Mouse (Mus musculus): ENCODE results near the gene Grin2c.

Grin2c gene

DNA sequence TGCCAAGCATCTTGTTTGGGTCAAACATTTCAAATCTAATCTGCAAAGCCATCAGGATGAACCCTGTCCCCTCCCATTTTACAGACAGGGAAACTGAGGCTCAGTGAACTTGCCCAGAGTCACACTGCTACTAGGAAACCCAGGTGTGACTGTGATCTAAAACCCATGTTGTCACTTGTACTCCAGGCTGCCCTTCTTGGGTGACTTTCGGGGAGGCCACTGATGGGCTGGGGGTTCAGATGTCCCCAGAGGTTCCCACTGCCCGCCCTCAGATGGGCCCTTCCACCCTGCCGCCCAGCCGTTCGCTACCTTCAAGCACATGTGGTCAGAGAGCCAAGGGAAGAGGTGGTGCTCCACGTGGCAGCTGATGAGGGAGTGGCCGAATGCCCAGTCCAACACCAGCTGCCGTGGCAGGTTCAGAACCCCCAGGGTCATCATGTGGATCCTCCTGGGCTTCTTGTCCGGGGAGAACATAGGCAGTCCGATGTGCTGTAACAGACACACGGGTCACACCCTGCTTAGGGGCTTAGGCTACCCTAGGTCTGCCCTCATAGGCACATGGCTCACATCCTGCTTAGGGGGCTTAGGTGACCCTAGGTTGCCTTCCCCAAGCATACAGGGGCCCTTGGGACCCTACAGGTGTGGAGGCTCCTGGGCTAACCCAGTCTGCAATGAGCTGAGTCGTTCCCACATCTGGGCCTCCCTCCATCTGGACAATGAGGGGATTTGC lies 17.0 kb upstream of the Grin2c start:
- DNase-seq (ENCODE audit: low read depth, low spot score): no peak

DNA sequence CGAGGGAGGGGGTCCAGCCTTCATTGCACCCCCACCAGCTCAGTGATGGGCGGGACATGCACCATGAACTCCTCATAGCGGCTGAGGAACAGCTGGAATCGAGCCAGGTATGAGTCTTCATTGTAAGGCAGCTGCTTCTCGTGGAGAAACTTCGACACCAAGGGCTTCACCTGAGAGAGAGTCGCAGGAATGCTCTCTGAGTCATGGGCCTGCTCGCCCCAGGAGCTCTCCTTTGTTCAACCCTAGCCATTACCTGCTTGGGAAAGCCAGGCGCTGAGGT lies 16.4 kb upstream of the Grin2c start:
- DNase-seq (ENCODE audit: low read depth, low spot score): no peak

DNA sequence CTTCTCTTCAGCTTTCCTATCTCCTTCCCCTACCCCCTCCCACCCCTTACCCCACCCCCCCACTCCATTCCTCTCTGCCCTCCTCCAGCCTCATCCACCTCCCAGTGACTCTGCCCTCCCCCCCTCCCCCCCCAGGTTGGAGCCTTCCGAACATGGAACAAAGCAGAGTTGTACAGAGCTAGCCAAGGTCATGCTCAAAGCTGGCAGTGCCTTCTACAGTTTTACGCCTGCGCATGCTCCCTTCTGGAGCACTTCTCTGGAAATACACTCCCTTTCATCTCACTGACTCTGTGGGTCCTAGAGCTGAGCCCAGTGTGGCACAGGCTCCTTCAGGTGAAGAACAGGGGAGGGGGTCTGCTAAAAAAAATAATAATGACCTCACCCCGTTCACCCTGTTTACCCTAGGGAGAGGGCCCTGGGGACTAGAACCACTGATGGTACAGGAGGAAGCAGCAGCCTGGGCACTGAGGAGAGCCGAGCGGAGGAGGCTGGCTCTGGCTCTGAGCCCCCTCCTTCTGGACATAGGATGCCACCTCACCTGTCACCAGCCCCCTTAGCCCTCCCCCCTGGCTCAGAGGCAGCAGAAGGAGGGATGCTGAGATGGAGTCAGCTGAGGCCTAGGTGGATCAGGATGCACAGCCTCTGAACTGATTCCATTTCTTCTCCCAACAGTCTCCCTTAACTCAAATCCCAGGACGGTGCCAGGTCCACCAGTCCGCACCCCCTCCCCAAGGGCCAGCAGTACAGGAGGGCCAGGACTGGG lies 15.9 kb upstream of the Grin2c start:
- peak; percentile 92 for DNase-seq (ENCODE audit: low read depth, low spot score)

DNA sequence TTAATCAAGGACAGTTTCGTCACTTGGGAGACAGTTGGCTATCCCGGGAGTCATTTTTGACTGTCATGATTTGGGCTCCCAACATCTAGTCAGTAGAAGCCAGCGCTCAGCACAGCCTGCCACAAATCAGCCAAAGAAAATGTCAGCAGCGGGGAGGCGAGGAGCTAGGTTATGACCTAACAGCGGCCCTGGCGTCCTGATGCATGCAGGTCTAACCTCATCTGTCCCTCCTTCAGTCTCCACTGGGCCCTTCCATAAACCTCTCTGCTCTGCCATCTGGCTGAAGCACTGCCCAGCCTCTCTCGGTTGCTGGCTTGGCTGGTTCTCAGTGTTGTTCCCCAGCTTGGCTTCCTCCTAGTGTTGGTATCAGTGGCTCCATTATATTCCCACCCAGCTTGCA lies 15.3 kb upstream of the Grin2c start:
- no peak for DNase-seq (ENCODE audit: low read depth, low spot score)

DNA sequence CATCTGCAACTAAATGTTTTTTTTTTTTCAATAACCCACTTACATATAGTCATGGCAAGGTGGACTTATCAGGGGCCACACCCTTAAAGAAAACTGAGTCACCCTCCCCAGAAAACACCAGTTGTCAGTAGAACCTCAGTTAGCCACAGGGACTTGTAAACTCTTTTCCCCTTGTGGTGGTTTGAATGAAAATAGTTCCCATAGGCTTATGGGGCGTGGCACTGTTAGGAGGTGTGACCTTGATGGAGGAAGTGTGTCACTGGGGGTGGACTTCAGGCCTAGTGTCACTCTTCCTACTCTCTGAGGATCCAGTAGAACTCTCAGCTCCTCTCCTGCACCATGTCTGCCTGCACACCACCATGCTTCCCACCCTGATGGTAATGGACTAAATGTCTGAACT lies 12.7 kb upstream of the Grin2c start:
- DNase-seq (ENCODE audit: low read depth, low spot score): no peak

DNA sequence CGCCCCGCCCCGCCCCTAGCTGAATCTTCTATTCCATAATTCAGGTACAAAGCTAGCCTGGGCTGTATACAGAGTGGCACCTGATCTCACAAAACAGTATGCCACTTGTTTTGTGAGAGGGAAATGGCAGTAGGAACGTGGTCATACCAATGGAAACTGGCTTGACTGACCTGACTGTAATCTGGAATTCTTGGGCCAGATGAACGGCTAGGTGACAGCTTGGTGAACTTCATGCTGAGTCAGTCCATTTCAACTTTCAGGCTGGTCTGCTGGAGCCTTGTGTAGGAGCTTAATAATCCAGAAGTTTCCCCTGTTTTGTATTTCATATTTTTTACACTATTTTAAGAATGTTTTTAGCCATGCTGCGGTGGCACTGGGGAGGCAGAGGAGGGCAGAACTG lies 11.1 kb upstream of the Grin2c start:
- no peak for DNase-seq (ENCODE audit: low read depth, low spot score)

DNA sequence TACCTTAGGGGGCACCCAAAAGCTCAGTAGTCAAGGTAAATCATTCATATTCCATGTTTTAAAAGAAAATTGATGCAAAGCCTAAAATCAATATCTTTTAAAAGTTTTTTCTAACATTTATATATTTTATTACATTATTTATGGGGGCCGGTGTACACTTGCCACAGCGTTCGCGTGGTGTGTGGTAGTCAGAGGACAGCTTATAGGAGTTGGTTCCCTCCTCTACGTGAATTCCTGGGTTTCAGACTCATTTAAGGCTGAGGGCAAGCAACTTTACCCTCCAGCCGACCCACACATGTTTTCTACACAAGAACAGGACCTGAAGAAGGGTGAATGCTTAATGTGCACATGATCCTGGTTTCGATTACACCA lies 10.5 kb upstream of the Grin2c start:
- no peak for DNase-seq (ENCODE audit: low read depth, low spot score)

DNA sequence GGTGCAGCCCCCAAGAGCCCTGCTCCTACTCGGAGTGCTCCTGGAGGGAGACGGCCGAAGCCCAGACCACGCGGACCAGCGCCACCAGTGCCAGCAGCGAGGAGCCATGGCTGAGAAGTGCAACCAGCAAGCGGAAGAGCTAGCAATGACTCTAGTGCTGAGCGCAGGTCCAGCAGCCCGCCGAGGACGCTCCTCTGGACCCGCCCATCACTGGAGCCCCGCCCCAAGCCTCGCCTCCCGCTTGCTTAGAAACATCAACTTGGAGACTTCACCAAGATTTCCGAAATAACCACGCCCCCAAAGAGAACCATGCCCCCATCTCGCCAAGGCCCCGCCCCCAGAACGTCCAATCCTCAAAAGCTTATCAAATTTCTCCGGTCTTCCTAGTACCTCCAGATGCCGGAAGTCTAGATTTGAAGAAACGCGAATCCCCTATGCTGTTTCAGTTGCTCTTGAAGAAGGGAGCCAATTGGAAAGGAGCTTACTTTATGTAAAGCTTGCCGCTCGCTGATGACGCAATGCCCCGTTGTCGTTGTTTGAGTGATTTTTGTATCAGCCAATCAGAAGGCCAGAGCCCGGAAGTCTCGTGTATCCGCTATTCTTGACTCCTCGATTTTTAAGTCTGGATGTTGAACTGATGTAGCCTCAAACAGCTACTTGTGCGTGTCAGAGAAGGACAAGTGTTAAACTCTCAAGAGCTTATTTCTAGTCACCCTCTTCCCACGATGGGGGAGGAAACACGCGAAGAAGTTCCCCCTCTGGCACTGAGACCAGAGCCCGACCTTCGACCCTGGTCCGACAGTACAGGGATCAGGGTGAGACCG lies 9.9 kb upstream of the Grin2c start, which contains the start of gene Fdxr:
TSS of gene Fdxr (minus strand) at position 271 of the 824 bp plus-strand sequence.
- peak; percentile 100 for DNase-seq (ENCODE audit: low read depth, low spot score)

DNA sequence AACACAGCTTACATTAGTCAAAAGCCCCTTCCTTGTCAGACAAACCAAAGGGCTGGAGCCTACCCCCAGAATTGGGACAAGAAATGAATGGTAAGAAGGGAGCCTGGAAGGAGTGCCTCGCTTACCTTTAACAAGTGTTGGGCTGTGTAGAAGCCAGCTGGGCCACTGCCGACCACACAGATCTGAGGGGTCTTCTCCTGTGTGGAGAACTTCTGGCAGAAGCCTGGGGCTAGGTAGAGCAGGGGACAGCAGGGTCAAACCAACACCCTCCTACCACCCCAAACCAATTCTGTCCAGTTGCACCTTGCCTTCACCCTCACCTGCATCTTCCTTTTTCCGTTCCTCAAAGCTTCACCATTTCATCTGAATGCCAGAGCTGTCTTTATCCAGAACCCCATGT lies 8.9 kb upstream of the Grin2c start:
- no peak for DNase-seq (ENCODE audit: low read depth, low spot score)

DNA sequence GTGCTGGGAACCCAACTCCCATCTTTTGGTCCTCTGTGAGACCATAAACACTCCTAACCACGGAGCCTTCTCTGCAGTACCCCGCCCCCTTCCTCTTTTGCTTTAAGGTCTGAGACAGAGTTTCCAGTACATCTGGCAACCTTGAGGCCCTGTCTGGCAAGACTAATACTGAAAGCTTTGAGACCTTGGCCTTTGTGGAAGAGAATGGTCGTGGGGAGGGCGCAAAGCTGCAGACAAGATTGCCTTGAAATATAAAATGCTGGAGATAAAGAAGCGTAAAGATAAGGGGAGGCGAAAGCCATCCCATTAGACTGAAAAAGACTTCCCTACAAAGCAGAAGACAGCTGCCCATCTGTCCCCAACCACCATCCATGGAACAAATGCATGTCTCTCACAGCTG lies 8.5 kb upstream of the Grin2c start:
- no peak for DNase-seq (ENCODE audit: low read depth, low spot score)

DNA sequence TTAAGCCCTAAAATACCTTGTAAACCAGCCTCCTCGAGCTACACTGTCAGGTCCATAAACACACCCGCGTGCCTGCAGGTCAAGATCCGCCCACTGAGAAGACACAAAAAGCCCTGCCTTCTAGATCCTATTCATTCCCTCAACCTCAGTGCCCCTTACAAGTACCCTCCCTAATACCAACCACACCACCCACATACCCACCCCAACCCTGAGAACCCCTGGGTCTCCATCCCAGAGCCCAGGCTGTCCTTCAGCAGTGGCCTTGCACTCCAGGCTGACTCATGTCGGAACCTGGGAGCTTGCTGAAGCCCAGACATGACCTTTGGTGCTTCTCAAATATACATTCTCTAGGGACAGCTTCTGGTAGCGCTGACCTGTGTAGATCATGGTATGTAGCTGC lies 7.7 kb upstream of the Grin2c start:
- no peak for DNase-seq (ENCODE audit: low read depth, low spot score)

DNA sequence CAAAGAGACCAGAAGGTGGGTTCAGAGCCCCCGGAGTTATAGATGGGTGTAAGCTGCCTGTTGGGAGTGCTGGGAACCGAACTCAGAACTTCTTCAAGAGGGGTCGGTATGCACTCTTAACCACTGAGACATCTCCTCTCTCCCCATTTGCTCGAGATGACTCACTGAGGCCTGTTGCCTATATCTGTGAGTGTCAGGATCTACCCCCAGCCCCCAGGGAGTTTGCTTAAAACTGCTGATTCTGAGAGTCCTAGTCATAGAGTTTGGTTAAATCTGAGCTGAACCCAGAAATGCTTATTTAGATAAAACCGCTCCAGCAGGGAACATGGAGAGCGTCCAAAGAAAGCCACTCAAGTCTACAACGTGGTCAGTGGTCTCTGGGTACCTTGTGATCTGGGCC lies 7.1 kb upstream of the Grin2c start:
- DNase-seq (ENCODE audit: low read depth, low spot score): no peak

DNA sequence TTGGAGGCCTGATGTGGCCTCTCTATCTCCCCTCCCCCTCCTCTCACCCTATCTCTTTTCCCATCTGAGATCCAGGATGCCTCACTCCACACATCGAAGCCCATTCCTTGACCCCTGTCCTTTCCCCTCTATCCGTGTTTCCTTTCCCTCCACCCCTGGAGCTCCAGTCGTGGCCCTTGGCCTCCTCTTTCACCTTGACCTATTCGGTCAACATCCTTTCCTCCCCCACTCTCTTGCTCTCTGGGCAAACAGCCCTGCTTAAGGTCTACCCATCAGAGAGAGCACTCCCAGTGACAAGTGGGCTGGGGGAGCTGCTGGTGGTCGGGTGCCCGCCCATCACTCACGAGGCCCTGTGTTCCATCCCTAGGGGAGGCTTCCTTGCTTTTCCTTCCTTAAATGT lies 6.7 kb upstream of the Grin2c start:
- no peak for DNase-seq (ENCODE audit: low read depth, low spot score)

DNA sequence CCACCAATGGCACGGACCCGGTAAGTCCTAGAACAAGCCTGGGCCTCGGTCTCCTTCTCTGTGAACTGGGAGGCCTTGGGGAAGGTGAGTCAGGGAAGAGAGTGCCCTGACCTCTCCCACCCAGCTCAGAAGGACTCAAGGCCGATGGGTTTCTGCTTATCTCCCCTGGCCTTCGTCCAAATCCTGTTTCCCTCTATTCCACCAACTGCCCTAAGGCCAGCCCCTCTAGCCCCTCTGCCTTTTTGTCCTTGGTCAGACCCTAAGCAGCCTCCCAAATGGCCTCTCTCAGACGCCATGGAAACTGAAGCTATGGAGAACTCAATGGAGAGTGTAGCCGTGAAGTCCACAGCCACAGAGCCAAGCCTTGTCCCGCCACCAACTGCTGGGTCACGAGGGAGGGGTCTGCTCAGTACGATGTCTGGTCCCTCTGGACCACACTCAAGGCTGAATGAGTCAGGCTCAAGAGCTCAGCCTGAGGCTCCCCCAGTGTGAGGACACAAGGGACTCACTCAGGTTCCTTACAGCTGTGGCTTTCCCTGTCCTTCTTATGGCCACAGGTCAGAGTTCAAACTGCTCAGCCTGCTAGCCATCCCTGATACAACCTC lies 6.0 kb upstream of the Grin2c start:
- DNase-seq (ENCODE audit: low read depth, low spot score): no peak

DNA sequence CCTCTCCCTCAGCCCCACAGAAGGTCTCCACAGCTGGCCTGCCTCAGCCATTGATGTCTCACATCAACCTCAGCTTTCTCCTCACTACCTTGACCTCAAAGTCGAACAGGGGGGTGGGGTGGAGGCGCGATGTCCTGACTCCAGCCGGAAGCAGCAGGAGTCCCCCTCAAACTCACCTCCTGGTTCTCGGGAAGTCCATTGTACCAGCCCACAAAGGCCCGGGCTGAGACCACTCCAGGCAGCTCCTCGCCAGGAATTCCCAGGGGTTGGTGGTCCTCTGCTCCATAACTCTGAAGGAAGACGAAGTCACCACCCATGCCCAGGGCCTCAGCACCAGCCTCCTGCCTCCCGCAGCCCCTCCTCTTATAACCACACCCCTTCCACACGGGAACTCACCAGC lies 4.4 kb upstream of the Grin2c start:
- DNase-seq (ENCODE audit: low read depth, low spot score): no peak

DNA sequence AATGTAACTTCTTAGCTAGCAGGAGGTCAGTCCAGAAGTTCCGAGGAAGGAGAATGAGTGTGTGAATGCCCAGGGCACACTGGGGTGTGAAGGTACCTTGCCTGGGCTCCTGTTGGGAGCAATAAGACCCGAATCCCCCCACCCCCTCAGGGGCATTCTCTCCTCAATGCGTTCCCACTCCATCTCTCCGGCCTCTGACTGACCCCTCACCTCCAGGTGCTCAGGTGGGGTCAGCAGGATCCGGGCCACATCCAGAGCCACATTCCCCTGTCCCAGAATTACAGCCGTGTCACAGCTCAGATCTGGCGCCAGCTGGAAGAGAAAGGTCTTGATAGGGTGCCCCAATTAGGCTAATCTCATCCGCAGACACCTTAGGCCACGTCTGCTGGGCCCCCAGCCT lies 4.0 kb upstream of the Grin2c start:
- no peak for DNase-seq (ENCODE audit: low read depth, low spot score)

DNA sequence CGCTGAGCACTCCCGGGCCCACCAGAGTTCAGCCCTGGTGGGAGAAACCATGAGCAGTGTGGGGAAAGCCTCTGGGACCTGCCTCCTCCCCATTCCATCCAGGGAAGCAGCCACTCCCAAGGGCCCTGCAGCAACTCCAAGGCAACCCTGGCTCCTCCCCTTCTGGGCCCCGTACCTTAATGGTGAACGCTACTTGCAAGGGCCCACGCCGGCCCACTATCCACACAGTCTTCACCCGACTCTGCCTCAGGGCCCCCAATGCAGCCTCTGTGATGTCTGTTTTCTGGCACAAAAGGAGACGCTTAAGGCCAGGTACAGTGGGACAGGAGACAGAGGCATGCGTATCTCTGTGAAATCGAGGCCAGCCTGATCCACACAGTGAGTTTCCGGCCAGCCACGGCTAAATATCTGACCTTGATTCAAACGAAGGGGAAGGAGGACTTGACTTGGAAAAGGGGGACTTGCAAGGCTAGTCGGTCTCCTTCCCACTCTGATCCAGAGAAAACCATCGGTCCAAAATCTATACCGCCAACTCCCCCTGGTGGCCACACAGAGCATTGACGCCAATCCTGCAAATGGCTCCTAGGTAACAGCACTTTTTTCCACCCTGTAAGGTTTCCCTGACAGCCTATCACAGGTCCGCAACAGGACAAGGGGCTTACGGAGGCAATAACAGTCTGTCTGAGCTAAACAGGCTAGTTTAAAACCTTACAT lies 3.3 kb upstream of the Grin2c start:
- peak; percentile 93 for DNase-seq (ENCODE audit: low read depth, low spot score)

DNA sequence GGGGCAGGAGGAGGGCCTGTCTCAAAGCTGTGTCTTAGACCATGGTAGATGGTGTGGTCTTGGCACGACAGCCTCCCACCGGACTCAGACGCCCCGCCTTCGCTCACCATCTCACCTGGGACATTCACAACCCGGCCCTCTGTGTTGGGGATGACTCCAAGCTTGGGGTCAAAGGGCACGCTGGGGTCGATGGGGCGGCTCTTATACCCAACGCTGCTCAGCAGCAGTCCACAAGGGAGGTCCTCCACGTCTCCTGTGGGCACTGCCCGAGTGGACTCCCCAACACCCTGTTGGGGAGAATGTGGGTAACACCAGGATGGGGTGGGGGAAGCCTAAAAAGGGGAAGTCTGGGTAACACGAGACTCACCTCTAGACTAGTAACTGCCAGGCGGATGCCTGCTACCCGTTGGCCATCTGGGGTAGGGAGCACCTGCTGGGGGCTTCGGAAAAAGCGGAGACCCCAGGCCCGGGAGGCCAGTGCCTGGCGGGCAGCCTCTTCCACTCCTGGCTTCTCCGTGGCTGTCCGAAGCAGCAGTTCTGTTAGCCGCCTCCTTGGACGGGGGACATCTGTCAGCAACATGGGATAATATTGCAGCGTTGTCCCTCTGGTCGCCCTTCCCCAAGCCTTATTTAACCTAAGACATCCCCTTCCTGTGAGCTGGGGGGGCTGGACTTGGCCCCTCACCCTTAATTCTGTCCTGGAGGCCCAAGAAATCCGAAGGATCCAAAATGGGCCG lies 2.5 kb upstream of the Grin2c start:
- no peak for DNase-seq (ENCODE audit: low read depth, low spot score)

DNA sequence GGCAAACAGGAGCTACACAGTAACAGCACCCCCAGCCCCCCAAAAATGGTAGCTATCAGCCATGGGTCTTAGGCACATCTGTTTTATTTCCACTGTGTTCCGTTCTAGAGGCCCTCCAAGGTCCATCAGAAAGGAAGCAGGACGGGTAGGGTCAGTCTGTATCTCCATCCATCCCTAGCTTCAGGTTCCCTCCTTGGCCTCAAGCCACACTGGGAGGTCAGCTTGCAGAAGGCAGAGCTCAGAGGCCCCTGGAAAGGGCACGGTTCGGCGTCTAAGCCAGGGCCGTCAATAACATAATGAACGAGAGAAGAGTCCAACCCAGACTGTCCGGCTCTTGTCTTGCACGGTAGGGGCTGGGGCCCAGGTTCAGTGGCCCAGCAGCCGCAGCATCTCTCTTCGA lies 915 bp upstream of the Grin2c start:
- peak; percentile 38 for DNase-seq (ENCODE audit: low read depth, low spot score)

DNA sequence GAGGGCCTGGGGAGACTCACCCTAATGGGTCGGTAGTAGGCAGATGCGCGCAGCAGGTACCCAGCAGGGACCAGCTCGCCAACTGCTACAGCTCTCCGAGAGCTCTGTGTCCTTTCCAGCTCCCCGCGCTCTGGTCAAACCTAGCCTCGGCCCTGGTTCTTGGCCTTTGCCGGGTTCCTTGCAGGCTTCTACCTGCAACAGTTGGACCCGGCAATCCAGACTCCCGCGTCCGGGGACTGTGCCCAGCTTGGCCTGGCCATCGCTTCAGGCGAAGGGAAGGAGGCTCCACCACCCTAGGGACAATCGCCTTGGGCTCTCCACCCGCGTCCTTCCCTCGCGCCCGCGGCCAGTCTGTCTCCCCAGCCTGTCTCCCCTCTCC lies 654 bp downstream of the Grin2c start:
- peak; percentile 63 for DNase-seq (ENCODE audit: low read depth, low spot score)

DNA sequence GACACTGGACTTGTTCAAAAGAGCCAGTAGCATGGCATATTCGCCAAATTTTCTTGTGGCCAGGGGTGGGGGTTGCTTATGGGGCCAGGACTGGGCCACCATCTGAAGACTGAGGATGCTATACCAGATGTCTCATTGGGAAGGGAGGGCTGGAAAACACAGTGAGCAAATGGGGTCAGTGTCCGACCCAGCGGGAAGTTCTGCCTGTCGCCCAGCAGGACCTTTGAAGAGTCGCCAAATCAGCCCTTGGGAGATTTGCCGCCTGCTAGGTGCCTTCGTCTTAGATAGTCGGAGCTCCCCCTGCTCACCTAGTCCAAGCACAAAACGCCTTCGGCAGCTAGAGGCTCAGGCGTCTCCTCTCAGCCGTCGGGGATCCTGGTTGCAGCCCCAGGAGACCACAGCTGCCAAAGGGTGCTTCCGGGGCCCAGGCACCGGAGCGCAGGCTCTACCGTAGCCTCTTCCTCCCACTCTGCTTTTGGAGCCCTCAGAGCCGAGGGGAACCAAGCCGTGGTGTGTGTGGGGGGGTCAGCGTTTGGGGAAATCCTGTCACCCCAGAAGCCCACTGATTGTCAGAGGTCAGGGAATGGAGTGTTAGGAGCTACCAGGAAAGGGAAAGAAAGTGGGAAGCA lies 1.2 kb downstream of the Grin2c start:
- DNase-seq (ENCODE audit: low read depth, low spot score): peak; percentile 84

All from brain, adult 2 months (tissue).